Mouse (Mus musculus) cerebellum, adult 2 months (tissue): ENCODE results near the gene Olfr339. TPM values are rescaled to one million over a fixed set of nuclear protein-coding genes. Genes with fewer than 3 reads are reported as not detected.
"Not testable (repeated sequence)": the region's sequence is repeated elsewhere in the genome, so short reads cannot be mapped to it uniquely, and the experiment has no call there.

ENCODE experiments used
- DNase-seq, 2 experiments: peaks; one replicate each; pipeline ENCODE4 v3.0.0; 2021
- H3K27ac ChIP-seq: fragments of 200-500 bp; 2 replicates; pipeline ENCODE4 v1.5.1; 2012; ENCODE audit warnings: low read length, control low read depth, inconsistent platforms; ENCODE audit not compliant: insufficient read depth
- H3K27me3 ChIP-seq: fragments of 200-500 bp; 2 replicates; pipeline ENCODE4 v1.6.1; 2012; ENCODE audit warnings: inconsistent platforms, mild to moderate bottlenecking, low read length, moderate library complexity; ENCODE audit not compliant: control insufficient read depth, insufficient read depth
- H3K4me1 ChIP-seq: fragments of 200-500 bp; 2 replicates; pipeline ENCODE4 v1.6.1; 2011; ENCODE audit warnings: low read length; ENCODE audit not compliant: control insufficient read depth, insufficient read depth
- H3K4me3 ChIP-seq: fragments of 200-500 bp; replicated peaks from 2 replicates; pipeline ENCODE3; 2011; ENCODE audit warnings: mild to moderate bottlenecking, low read depth, low read length, control low read depth; ENCODE audit not compliant: insufficient read depth
- CTCF ChIP-seq: fragments of 200-500 bp; IDR thresholded peaks from 2 replicates; pipeline ENCODE4 v1.5.1; 2011; ENCODE audit warnings: low read depth, mild to moderate bottlenecking, control low read depth, low read length, moderate library complexity, borderline replicate concordance; ENCODE audit not compliant: insufficient read depth
- POLR2A ChIP-seq: fragments of 200-500 bp; IDR thresholded peaks from 2 replicates; pipeline ENCODE4 v1.6.1; 2011; ENCODE audit warnings: low read length, control low read depth, borderline replicate concordance; ENCODE audit not compliant: insufficient read depth
- WGBS: fragments of 180-500 bp; shearing (Covaris S2); methylation state at CpG from one replicate; pipeline ENCODE4 v1.1.7; 2018; 5-methylcytosine and 5-hydroxymethylcytosine counted together
- polyA plus RNA-seq: library from polyadenylated mRNA; depleted of rRNA; stranded (reverse); fragments of >200 nt; gene quantifications from 2 replicates; pipeline ENCODE4 v1.2.3, GENCODE M21; 2012; rRNA removed

Gene Olfr339
- not detected in 2 replicates for polyA plus RNA-seq

DNA sequence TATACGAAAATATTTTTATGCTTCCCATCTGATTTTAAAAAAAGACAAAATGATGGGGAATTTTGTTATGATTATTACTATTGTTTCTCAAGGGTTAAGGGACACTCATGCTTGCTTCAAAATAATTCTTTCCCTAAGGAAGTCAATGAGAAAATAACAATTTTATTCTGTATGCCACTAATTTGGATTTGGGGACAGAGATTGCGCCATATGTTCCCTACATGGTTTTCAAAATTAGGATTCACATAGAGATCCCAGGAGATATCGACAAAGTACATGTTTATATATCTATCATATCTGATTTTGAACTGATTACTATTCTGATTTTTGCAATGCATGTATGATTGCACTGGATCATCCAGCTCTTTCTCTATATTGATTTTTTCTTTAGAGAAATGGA lies at the start of gene Olfr339:
TSS of gene Olfr339 (plus strand) at position 301 of the 400 bp plus-strand sequence.
- Histone ChIP-seq H3K4me1 (no peaks in the 10 kb centered on the region), H3K27ac (no peak within 1 kb of the TSS), H3K27me3 (no peaks in the 10 kb centered on the region), H3K4me3 (no peak within 1 kb of the TSS)
- WGBS, result 84% methylated on average over 3 of the region's 3 CpGs
- no peak for TF ChIP-seq POLR2A
- TF ChIP-seq CTCF, result no peak
- no peak for DNase-seq

- no peak for DNase-seq
- TF ChIP-seq CTCF (no peak), POLR2A (no peak)
- Histone ChIP-seq H3K27me3 (no peaks in the 10 kb centered on the region), H3K27ac (no peak within 1 kb of the TSS), H3K4me1 (no peaks in the 10 kb centered on the region), H3K4me3 (no peak within 1 kb of the TSS)
Measured at GRCm38 (mm10) chr2:36373219-36373618, 45.5 kb upstream of the Olfr339 start, which contains the start of gene Olfr338. Gene Olfr338 (plus strand): TSS chr2:36373519.

- WGBS, result 78% methylated on average over 3 of the region's 3 CpGs
- H3K27ac ChIP-seq, result not testable (repeated sequence)
Measured at GRCm38 (mm10) chr2:36415174-36415573, 3.6 kb upstream of the Olfr339 start.

GRCm38 (mm10) chr2:36415591-36415990 lies 3.2 kb upstream of the Olfr339 start:
- not testable (repeated sequence) for H3K27ac ChIP-seq, H3K4me1 ChIP-seq, H3K27me3 ChIP-seq, H3K4me3 ChIP-seq, DNase-seq
- WGBS, result 89% methylated on average over 7 of the region's 7 CpGs

More at GRCm38 (mm10) chr2:36415174-36415573, 3.6 kb upstream of the Olfr339 start:
- not testable (repeated sequence) for DNase-seq, H3K4me1 ChIP-seq, H3K27me3 ChIP-seq, H3K4me3 ChIP-seq

GRCm38 (mm10) chr2:36452287-36452686 lies 33.5 kb downstream of the Olfr339 start, which contains the start of gene Olfr340:
Gene Olfr340 (plus strand): TSS chr2:36452587.
- TF ChIP-seq POLR2A, result no peak
- no peak for TF ChIP-seq CTCF
- Histone ChIP-seq H3K4me3 (no peak within 1 kb of the TSS), H3K27ac (no peak within 1 kb of the TSS), H3K4me1 (no peaks in the 10 kb centered on the region), H3K27me3 (no peaks in the 10 kb centered on the region)
- no peak for DNase-seq
- 31% methylated on average over 1 of the region's 1 CpGs for WGBS

- no peak for DNase-seq
- Histone ChIP-seq H3K27me3 (no peaks in the 10 kb centered on the region), H3K27ac (no peak overlapping the region), H3K4me3 (no peak overlapping the region), H3K4me1 (no peaks in the 10 kb centered on the region)
- TF ChIP-seq CTCF (no peak), POLR2A (no peak)
Measured at GRCm38 (mm10) chr2:36473634-36474033, 54.9 kb downstream of the Olfr339 start.

Other genes with a start within 250 kb of the Olfr339 start
- gene Ptgs1, start 188.5 kb upstream of the Olfr339 start, polyA plus RNA-seq, result 6.5 and 9.3 TPM in 2 replicates
- 0.08 TPM in 1 of 2 replicates, not detected in the other for gene Olfr338, start 45.4 kb upstream of the Olfr339 start, polyA plus RNA-seq
- not detected in 2 replicates for gene Olfr340, start 33.6 kb downstream of the Olfr339 start, polyA plus RNA-seq
- not detected in 2 replicates for gene Olfr341, start 63.5 kb downstream of the Olfr339 start, polyA plus RNA-seq
- not detected in 2 replicates for gene Olfr342, start 106.1 kb downstream of the Olfr339 start, polyA plus RNA-seq
- gene Olfr344, start 147.7 kb downstream of the Olfr339 start, polyA plus RNA-seq, result not detected in 2 replicates
- gene Olfr345, start 221.1 kb downstream of the Olfr339 start, polyA plus RNA-seq, result not detected in 2 replicates